Mouse (Mus musculus): Measurements from ENCODE around the gene Lrrn2. TPM values are rescaled to one million over a fixed set of nuclear protein-coding genes. Genes with fewer than 3 reads are reported as not detected.

Gene Lrrn2
- polyA plus RNA-seq, 1 experiment from 2014 or later = 56.8 TPM

GRCm38 (mm10) chr1:132853312-132853711 lies 26.8 kb upstream of the Lrrn2 start:
- no peak overlapping the region for H3K27ac ChIP-seq
- no peaks in the 10 kb centered on the region for H3K36me3 ChIP-seq (replicated peaks)
- no peaks in the 10 kb centered on the region for H3K9me3 ChIP-seq
- no peak overlapping the region for H3K4me3 ChIP-seq
- peaks cover 23% of the 10 kb centered on the region for H3K4me1 ChIP-seq
- H3K27me3 ChIP-seq (replicated peaks) = no peaks in the 10 kb centered on the region
- no peak overlapping the region for H3K9ac ChIP-seq
- ATAC-seq (replicated peaks) = no peak; the same call in 1 of the 2 replicates
- WGBS = 24% methylated on average over 8 of the region's 8 CpGs
- H3K4me2 ChIP-seq = no peak overlapping the region

DNA sequence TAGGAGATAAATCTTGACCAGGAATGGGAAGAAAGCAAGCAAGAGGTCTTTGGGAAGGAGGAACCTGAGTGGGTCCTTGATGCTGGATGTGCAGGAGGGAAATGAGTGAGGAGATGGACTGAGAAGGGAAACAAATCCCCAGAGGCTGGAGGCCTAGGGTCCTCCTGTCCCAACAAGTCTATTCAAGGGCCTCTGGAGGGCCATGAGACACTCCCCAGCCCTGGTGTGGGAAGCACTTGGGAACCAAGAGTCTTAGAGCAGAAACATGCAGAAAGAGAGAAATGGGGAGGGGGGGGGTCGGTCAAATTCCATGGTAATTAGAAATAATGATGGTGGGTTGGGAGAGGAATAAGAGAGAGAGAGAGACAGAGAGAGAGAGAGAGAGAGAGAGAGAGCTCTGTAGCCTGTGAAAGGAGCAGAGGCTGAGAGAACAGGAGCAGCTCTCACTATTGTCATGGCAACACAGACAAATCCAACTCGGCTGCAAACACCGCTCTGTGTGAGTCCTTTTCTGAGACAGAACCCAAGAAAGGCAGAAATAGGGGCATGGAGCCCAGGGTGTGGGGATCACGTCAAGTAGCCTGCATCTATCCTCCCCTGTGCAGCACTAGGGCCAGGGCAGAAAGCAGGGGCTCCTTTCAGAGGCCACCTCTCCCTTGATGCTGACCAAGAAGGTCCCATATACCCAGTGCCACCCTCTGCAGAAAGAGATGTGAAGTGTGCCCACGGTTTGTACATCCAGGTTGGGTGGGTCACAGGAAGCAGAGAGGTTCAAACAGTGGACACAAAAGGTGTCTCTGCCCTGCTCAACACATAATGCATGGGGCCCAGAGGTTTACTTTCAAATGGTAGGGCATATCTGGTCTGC lies 21.3 kb upstream of the Lrrn2 start:
- peak; percentile 91 for ATAC-seq (replicated peaks)
- Histone ChIP-seq H3K9ac (no peak overlapping the region), H3K36me3 (replicated peaks) (no peaks in the 10 kb centered on the region), H3K4me3 (no peak overlapping the region), H3K27me3 (replicated peaks) (no peaks in the 10 kb centered on the region), H3K9me3 (no peaks in the 10 kb centered on the region), H3K4me2 (0 out of 2 replicates have a peak overlapping the region, but pooled peaks have one; percentile 3), H3K27ac (peak overlapping the region; percentile 84), H3K4me1 (peaks cover 24% of the 10 kb centered on the region)
- 15% methylated on average over 5 of the region's 5 CpGs for WGBS

DNA sequence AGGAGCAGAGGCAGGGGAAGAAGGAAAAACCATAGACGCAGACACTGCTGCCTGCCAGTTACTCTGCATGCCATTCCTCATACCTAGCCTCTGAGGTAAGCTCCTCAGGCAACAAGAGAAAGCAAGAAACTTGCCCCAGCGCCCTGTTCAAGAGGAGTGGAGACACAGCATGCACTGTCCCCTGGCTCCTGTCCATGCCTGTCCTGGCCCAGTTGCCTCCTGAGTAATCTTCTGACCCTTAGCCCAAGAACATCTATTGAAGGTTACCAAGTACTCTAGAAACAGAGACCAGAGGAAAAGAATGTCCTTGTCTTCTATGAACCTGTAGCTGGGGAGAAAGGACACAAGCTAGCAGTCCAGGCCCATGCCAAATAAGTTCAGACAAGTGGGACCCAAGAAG lies 15.9 kb upstream of the Lrrn2 start:
- H3K36me3 ChIP-seq (replicated peaks) = no peaks in the 10 kb centered on the region
- no peak overlapping the region for H3K9ac ChIP-seq
- peaks cover 9% of the 10 kb centered on the region for H3K4me1 ChIP-seq
- H3K4me3 ChIP-seq = no peak overlapping the region
- no peaks in the 10 kb centered on the region for H3K27me3 ChIP-seq (replicated peaks)
- H3K4me2 ChIP-seq = no peak overlapping the region
- WGBS = 80% methylated on average over 2 of the region's 2 CpGs
- no peak for ATAC-seq (replicated peaks)
- H3K27ac ChIP-seq = no peak overlapping the region
- no peaks in the 10 kb centered on the region for H3K9me3 ChIP-seq

GRCm38 (mm10) chr1:132865585-132865984 lies 14.5 kb upstream of the Lrrn2 start:
- no peak overlapping the region for H3K4me2 ChIP-seq
- ATAC-seq (replicated peaks) = no peak
- no peak overlapping the region for H3K9ac ChIP-seq
- no peaks in the 10 kb centered on the region for H3K36me3 ChIP-seq (replicated peaks)
- no peaks in the 10 kb centered on the region for H3K9me3 ChIP-seq
- no peak overlapping the region for H3K27ac ChIP-seq
- no peak overlapping the region for H3K4me3 ChIP-seq
- 84% methylated on average over 4 of the region's 4 CpGs for WGBS
- H3K4me1 ChIP-seq = no peaks in the 10 kb centered on the region
- no peaks in the 10 kb centered on the region for H3K27me3 ChIP-seq (replicated peaks)

GRCm38 (mm10) chr1:132870327-132870726 lies 9.7 kb upstream of the Lrrn2 start:
- 0 out of 2 replicates have a peak overlapping the region, but pooled peaks have one; percentile 18 for H3K27ac ChIP-seq
- 46% methylated on average over 7 of the region's 7 CpGs for WGBS
- H3K36me3 ChIP-seq (replicated peaks) = no peaks in the 10 kb centered on the region
- H3K9ac ChIP-seq = no peak overlapping the region
- H3K4me2 ChIP-seq = no peak overlapping the region
- no peak overlapping the region for H3K4me3 ChIP-seq
- no peaks in the 10 kb centered on the region for H3K4me1 ChIP-seq
- H3K27me3 ChIP-seq (replicated peaks) = no peaks in the 10 kb centered on the region
- no peak for ATAC-seq (replicated peaks)
- H3K9me3 ChIP-seq = no peaks in the 10 kb centered on the region

GRCm38 (mm10) chr1:132878951-132879610 lies 992 bp upstream of the Lrrn2 start:
- Histone ChIP-seq H3K9me3 (no peaks in the 10 kb centered on the region), H3K9ac (no peak overlapping the region), H3K36me3 (replicated peaks) (no peaks in the 10 kb centered on the region), H3K4me3 (no peak overlapping the region), H3K27me3 (replicated peaks) (no peaks in the 10 kb centered on the region), H3K4me2 (no peak overlapping the region), H3K4me1 (peaks cover 32% of the 10 kb centered on the region), H3K27ac (no peak overlapping the region)
- WGBS = 15% methylated on average over 11 of the region's 11 CpGs
- no peak for ATAC-seq (replicated peaks)

GRCm38 (mm10) chr1:132879801-132880160 lies 292 bp upstream of the Lrrn2 start:
- Histone ChIP-seq H3K9ac (peak overlapping the region; percentile 95), H3K4me2 (peak overlapping the region; percentile 88), H3K4me1 (peaks cover 38% of the 10 kb centered on the region), H3K36me3 (replicated peaks) (no peaks in the 10 kb centered on the region), H3K4me3 (peak overlapping the region; percentile 80), H3K27ac (peak overlapping the region; percentile 91), H3K9me3 (no peaks in the 10 kb centered on the region), H3K27me3 (replicated peaks) (no peaks in the 10 kb centered on the region)
- WGBS = 2% methylated on average over 8 of the region's 8 CpGs
- peak; percentile 9 for ATAC-seq (replicated peaks)

- WGBS = under 1% methylated on average over 28 of the region's 28 CpGs
- H3K4me3 ChIP-seq = peak overlapping the region; percentile 80
- peak; percentile 74 for ATAC-seq (replicated peaks)
- no peaks in the 10 kb centered on the region for H3K9me3 ChIP-seq
- peak overlapping the region; percentile 91 for H3K27ac ChIP-seq
- H3K4me1 ChIP-seq = peaks cover 52% of the 10 kb centered on the region
- no peaks in the 10 kb centered on the region for H3K27me3 ChIP-seq (replicated peaks)
- H3K9ac ChIP-seq = peak overlapping the region; percentile 95
- peak overlapping the region; percentile 88 for H3K4me2 ChIP-seq
- H3K36me3 ChIP-seq (replicated peaks) = no peaks in the 10 kb centered on the region
These were observed 1.1 kb downstream of the Lrrn2 start for GRCm38 (mm10) chr1:132881041-132881761.

DNA sequence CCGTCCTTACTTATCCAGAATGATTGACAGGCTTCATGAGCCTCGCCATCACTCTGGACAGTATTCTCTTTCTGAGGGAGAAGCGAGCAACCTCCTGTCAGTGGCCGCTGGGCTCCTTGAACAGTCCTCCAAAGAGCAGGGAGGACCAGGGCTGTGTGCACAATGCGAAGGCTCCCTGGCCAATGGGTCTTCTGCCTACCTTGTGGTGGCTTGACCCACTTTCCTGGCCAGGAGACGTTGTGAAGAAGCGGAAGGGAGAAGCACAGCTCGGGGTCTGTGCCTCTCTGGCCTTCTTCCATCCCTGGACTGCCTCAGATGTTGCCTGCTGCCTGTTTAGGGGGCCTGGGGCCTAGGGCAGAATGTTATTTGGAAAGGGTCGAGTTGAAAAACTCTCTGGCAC lies 1.8 kb downstream of the Lrrn2 start:
- Histone ChIP-seq H3K4me1 (peaks cover 57% of the 10 kb centered on the region), H3K9ac (peak overlapping the region; percentile 95), H3K36me3 (replicated peaks) (no peaks in the 10 kb centered on the region), H3K4me2 (peak overlapping the region; percentile 88), H3K4me3 (peak overlapping the region; percentile 80), H3K9me3 (no peaks in the 10 kb centered on the region), H3K27me3 (replicated peaks) (no peaks in the 10 kb centered on the region), H3K27ac (peak overlapping the region; percentile 91)
- peak; percentile 5; the same call in 1 of the 2 replicates for ATAC-seq (replicated peaks)
- 27% methylated on average over 9 of the region's 9 CpGs for WGBS

DNA sequence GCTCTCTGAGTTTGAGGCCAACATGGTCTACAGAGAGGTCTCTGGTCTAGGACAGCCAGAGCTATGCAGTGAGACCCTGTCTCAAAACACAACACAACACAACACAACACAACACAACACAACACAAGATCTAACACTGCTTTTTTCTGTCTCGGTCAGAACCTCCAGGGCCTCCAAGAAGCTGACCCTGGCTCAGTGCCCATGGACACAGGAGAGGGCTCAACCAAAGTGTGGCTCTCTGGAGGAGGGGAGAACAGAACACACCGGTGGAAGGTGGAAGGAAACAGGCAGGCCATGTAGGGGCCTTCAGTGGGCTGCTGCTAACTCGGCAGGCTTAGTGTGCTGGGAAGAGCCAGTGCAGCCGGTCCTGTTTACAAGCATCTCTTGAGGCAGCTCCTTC lies 5.6 kb downstream of the Lrrn2 start:
- no peak overlapping the region for H3K9ac ChIP-seq
- ATAC-seq (replicated peaks) = no peak
- no peaks in the 10 kb centered on the region for H3K27me3 ChIP-seq (replicated peaks)
- peaks cover 66% of the 10 kb centered on the region for H3K4me1 ChIP-seq
- H3K27ac ChIP-seq = no peak overlapping the region
- no peaks in the 10 kb centered on the region for H3K9me3 ChIP-seq
- H3K4me3 ChIP-seq = no peak overlapping the region
- H3K36me3 ChIP-seq (replicated peaks) = no peaks in the 10 kb centered on the region
- no peak overlapping the region for H3K4me2 ChIP-seq
- 35% methylated on average over 4 of the region's 4 CpGs for WGBS

- Histone ChIP-seq H3K27me3 (replicated peaks) (no peaks in the 10 kb centered on the region), H3K9ac (no peak overlapping the region), H3K4me2 (no peak overlapping the region), H3K4me1 (peaks cover 63% of the 10 kb centered on the region), H3K36me3 (replicated peaks) (no peaks in the 10 kb centered on the region), H3K27ac (no peak overlapping the region), H3K9me3 (no peaks in the 10 kb centered on the region), H3K4me3 (no peak overlapping the region)
- ATAC-seq (replicated peaks) = no peak
- WGBS = 58% methylated on average over 4 of the region's 4 CpGs
These were observed 6.6 kb downstream of the Lrrn2 start for GRCm38 (mm10) chr1:132886626-132887025.

DNA sequence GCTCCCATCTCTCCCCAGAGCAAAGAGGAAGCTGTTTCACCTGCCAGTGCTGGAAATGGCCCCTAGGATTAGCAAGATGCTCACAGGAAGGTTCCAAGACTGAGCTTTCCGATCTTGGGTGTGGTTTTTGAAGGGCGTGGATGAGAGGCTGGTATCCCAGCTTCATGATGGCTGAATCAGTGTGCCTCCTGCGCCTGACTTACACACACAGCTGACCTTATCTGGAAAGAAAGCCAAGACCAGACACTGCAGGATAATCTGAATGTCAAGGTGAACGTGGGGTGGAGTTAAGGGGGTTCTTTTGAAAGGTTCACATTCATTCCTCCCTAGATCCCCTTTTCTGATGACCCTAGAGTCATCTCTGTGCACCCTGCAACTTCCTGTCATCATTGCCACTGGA lies 8.7 kb downstream of the Lrrn2 start:
- H3K36me3 ChIP-seq (replicated peaks) = no peaks in the 10 kb centered on the region
- peaks cover 46% of the 10 kb centered on the region for H3K4me1 ChIP-seq
- WGBS = 89% methylated on average over 4 of the region's 4 CpGs
- no peak overlapping the region for H3K27ac ChIP-seq
- H3K4me2 ChIP-seq = no peak overlapping the region
- H3K27me3 ChIP-seq (replicated peaks) = no peaks in the 10 kb centered on the region
- no peak for ATAC-seq (replicated peaks)
- H3K9ac ChIP-seq = no peak overlapping the region
- H3K9me3 ChIP-seq = no peaks in the 10 kb centered on the region
- H3K4me3 ChIP-seq = no peak overlapping the region

Measured in midbrain, embryonic 15.5 days (tissue).